ENCODE assay signal across 8 mouse cellular contexts in the genomic region with DNA sequence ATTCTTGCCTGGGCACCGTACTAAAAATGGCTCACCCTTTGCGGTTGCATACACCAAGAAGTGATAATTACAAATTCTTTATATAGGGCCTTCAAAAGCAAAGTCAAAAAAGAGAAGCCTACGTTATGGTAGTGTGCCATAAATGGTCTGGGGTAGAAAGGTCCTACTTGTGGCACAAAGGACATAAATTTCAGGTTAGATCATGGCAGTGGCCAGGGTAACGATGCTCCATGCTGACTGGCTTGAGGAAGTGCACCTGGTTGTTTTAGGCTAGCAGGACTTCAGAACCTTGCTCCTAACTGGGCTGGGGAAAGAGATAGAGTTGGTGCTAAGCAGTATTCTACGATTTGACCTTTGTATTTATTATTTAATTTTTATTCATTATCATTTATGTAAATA. TPM values are rescaled to one million over a fixed set of nuclear protein-coding genes. Genes with fewer than 3 reads are reported as not detected.
DNase-seq lines count a peak whose midpoint lies in the region; ATAC-seq and TF ChIP-seq lines count a peak whose summit lies in the region.

No protein-coding gene starts in this region.

- no peaks in the 10 kb centered on the region for H3K4me1 ChIP-seq in lung, postnatal 0 days (ENCODE audit: insufficient read depth, low read depth, low read length)
- H3K4me1 ChIP-seq in forebrain, embryonic 12.5 days = peaks cover 10% of the 10 kb centered on the region
- peaks cover 2% of the 10 kb centered on the region; the same call in 1 of the 2 replicates for H3K4me1 ChIP-seq in limb, embryonic 15.5 days
- H3K4me1 ChIP-seq in stomach, embryonic 14.5 days (ENCODE audit: control insufficient read depth, insufficient read depth, low read length) = no peaks in the 10 kb centered on the region

- H3K4me2 ChIP-seq in lung, postnatal 0 days (replicated peaks; ENCODE audit: low read depth, low read length) = peak overlapping the region; percentile 85
- H3K4me2 ChIP-seq in forebrain, embryonic 12.5 days = peak overlapping the region; percentile 74
- H3K4me2 ChIP-seq in limb, embryonic 15.5 days = peak overlapping the region; percentile 55
- H3K4me2 ChIP-seq in stomach, embryonic 14.5 days (replicated peaks; ENCODE audit: low read depth, low read length) = peak overlapping the region; percentile 62

- TF ChIP-seq EP300 in lung, postnatal 0 days (IDR thresholded peaks at IDR 0.05) = no peak

- DNase-seq in lung, postnatal 0 days (ENCODE audit: low spot score) = no peak
- DNase-seq in lung, postnatal 4 days = no peak
- DNase-seq in cerebellum, postnatal 10 days = no peak
- no peak for DNase-seq in retina, embryonic 14.5 days (ENCODE audit: low spot score)
- no peak for DNase-seq in right cerebral cortex, adult 2 months (ENCODE audit: low spot score in 2 of 2)

- H3K9ac ChIP-seq in lung, postnatal 0 days (replicated peaks; ENCODE audit: low read depth) = peak overlapping the region; percentile 24
- peak overlapping the region; percentile 79; the same call in 1 of the 2 replicates for H3K9ac ChIP-seq in forebrain, embryonic 12.5 days
- H3K9ac ChIP-seq in limb, embryonic 15.5 days = no peak overlapping the region
- peak overlapping the region; percentile 88; the same call in 1 of the 2 replicates for H3K9ac ChIP-seq in stomach, embryonic 14.5 days (replicated peaks; ENCODE audit: low read depth, low read length)

- H3K36me3 ChIP-seq in lung, postnatal 0 days (ENCODE audit: insufficient read depth, low read length) = peaks cover 5% of the 10 kb centered on the region; the same call in 1 of the 2 replicates
- peaks cover 14% of the 10 kb centered on the region for H3K36me3 ChIP-seq in forebrain, embryonic 12.5 days (replicated peaks)
- H3K36me3 ChIP-seq in limb, embryonic 15.5 days = peaks cover 38% of the 10 kb centered on the region
- H3K36me3 ChIP-seq in stomach, embryonic 14.5 days (ENCODE audit: control insufficient read depth, insufficient read depth, low read length) = peaks cover 13% of the 10 kb centered on the region

- peak overlapping the region; percentile 85 for H3K27ac ChIP-seq in lung, postnatal 0 days (ENCODE audit: low read length)
- H3K27ac ChIP-seq in forebrain, embryonic 12.5 days = no peak overlapping the region
- peak overlapping the region; percentile 93; the same call in 1 of the 2 replicates for H3K27ac ChIP-seq in limb, embryonic 15.5 days
- H3K27ac ChIP-seq in stomach, embryonic 14.5 days (ENCODE audit: low read length) = 0 out of 2 replicates have a peak overlapping the region, but pooled peaks have one; percentile 21

- WGBS in lung, postnatal 0 days = 20% methylated on average over 5 of the region's 5 CpGs
- 34% methylated on average over 5 of the region's 5 CpGs for WGBS in forebrain, embryonic 12.5 days
- 22% methylated on average over 5 of the region's 5 CpGs for WGBS in limb, embryonic 15.5 days
- 22% methylated on average over 5 of the region's 5 CpGs for WGBS in stomach, embryonic 14.5 days

- no peaks in the 10 kb centered on the region for H3K27me3 ChIP-seq in lung, postnatal 0 days (replicated peaks; ENCODE audit: insufficient read depth, low read length)
- H3K27me3 ChIP-seq in forebrain, embryonic 12.5 days = no peaks in the 10 kb centered on the region
- no peaks in the 10 kb centered on the region for H3K27me3 ChIP-seq in limb, embryonic 15.5 days
- no peaks in the 10 kb centered on the region for H3K27me3 ChIP-seq in stomach, embryonic 14.5 days (ENCODE audit: control insufficient read depth, insufficient read depth, low read length)

- no peak for TF ChIP-seq CTCF in lung, postnatal 0 days (IDR thresholded peaks at IDR 0.05)

- peak; percentile 17 for ATAC-seq in lung, postnatal 0 days
- ATAC-seq in forebrain, embryonic 12.5 days (ENCODE audit: low FRiP score) = peak; percentile 56
- no peak for ATAC-seq in limb, embryonic 15.5 days (ENCODE audit: insufficient number of reproducible peaks, low FRiP score, low TSS enrichment, low read depth)
- peak; percentile 21; the same call in 1 of the 2 replicates for ATAC-seq in stomach, embryonic 14.5 days (ENCODE audit: insufficient number of reproducible peaks, insufficient read depth, low FRiP score, low read depth)

- no peaks in the 10 kb centered on the region for H3K9me3 ChIP-seq in lung, postnatal 0 days (ENCODE audit: low read length)
- H3K9me3 ChIP-seq in forebrain, embryonic 12.5 days = no peaks in the 10 kb centered on the region
- H3K9me3 ChIP-seq in limb, embryonic 15.5 days = no peaks in the 10 kb centered on the region
- H3K9me3 ChIP-seq in stomach, embryonic 14.5 days (ENCODE audit: control insufficient read depth, low read depth, low read length) = no peaks in the 10 kb centered on the region

- H3K4me3 ChIP-seq in lung, postnatal 0 days (ENCODE audit: low read depth, low read length) = peak overlapping the region; percentile 63
- peak overlapping the region; percentile 77 for H3K4me3 ChIP-seq in forebrain, embryonic 12.5 days (replicated peaks)
- H3K4me3 ChIP-seq in limb, embryonic 15.5 days = peak overlapping the region; percentile 81
- H3K4me3 ChIP-seq in stomach, embryonic 14.5 days (ENCODE audit: low read depth, low read length) = peak overlapping the region; percentile 80

RNA-seq across cellular contexts. Expression of a gene that starts 0.4 kb away (rescaled TPM):
- polyA plus RNA-seq in lung, postnatal 0 days (2015; fragmentation: Nextera tagmentation; extraction: Ambion mirVana) = 35.8 and 40.0 TPM in 2 replicates
- 46.0 and 48.2 TPM in 2 replicates for polyA plus RNA-seq in forebrain, embryonic 12.5 days (2016; fragmentation: Nextera tagmentation; extraction: Ambion mirVana)
- polyA plus RNA-seq in limb, embryonic 15.5 days (2015; fragmentation: Nextera tagmentation; extraction: Ambion mirVana) = 78.4 and 82.3 TPM in 2 replicates
- polyA plus RNA-seq in stomach, embryonic 14.5 days (2014; fragmentation: Nextera tagmentation; extraction: Ambion mirVana) = 84.7 and 88.0 TPM in 2 replicates

RNA-seq across cellular contexts. Expression of a gene that starts 46.0 kb away (rescaled TPM):
- polyA plus RNA-seq in lung, postnatal 0 days (2015; fragmentation: Nextera tagmentation; extraction: Ambion mirVana) = 17.2 and 17.7 TPM in 2 replicates
- 62.6 and 62.7 TPM in 2 replicates for polyA plus RNA-seq in forebrain, embryonic 12.5 days (2016; fragmentation: Nextera tagmentation; extraction: Ambion mirVana)
- 29.3 and 32.7 TPM in 2 replicates for polyA plus RNA-seq in limb, embryonic 15.5 days (2015; fragmentation: Nextera tagmentation; extraction: Ambion mirVana)
- 50.1 and 53.0 TPM in 2 replicates for polyA plus RNA-seq in stomach, embryonic 14.5 days (2014; fragmentation: Nextera tagmentation; extraction: Ambion mirVana)
